Mouse (Mus musculus) MN1 (cell line): ENCODE measurements around the gene BC107364.
"Not testable (repeated sequence)": the region's sequence is repeated elsewhere in the genome, so short reads cannot be mapped to it uniquely, and the experiment has no call there.

Source experiments
- DNase-seq: peaks from one replicate; pipeline ENCODE4 v3.0.0-alpha.2; 2016; ENCODE audit warnings: low spot score

BC107364 gene

DNA sequence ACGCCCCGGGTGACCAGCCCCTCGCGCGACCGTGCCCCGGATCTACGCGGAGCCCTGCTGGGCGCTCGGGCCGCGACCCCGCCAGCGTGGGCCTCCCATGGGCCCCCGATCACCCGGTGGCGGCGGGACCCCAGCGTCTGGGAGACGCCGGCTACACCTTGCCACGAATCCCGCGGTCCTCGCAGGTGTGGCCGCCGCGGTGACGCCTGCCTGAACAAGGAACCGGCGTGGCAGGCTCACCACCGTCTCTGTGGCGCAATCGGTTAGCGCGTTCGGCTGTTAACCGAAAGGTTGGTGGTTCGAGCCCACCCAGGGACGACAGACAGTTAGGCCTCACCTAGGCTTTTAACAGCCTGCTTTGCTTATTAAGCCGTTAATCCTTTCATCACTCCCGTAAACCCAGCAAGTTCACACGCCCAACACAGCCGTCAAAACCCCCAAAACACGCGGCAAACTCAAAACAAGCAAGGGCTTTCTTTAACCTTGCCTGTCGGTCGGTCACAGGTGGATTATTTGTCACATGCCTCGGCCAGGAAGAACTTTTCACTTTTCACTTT, 847 bp downstream of the BC107364 start:
- DNase-seq, result not testable (repeated sequence)

DNA sequence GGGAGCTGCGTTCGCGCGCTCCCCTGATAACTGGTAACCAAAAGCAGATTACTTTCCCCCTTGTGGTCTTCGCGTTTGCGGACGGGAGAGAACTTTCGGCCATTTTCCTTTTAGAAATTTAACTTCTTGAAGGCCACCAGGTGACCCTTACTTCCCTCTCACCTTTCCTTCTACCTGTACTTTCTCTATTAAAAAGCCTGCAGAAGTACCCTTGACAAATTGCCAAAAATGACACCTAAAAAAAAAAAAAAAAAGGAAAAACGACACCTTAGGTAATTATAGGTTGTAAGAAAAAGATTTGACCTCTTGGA, 1.6 kb downstream of the BC107364 start:
- not testable (repeated sequence) for DNase-seq

DNA sequence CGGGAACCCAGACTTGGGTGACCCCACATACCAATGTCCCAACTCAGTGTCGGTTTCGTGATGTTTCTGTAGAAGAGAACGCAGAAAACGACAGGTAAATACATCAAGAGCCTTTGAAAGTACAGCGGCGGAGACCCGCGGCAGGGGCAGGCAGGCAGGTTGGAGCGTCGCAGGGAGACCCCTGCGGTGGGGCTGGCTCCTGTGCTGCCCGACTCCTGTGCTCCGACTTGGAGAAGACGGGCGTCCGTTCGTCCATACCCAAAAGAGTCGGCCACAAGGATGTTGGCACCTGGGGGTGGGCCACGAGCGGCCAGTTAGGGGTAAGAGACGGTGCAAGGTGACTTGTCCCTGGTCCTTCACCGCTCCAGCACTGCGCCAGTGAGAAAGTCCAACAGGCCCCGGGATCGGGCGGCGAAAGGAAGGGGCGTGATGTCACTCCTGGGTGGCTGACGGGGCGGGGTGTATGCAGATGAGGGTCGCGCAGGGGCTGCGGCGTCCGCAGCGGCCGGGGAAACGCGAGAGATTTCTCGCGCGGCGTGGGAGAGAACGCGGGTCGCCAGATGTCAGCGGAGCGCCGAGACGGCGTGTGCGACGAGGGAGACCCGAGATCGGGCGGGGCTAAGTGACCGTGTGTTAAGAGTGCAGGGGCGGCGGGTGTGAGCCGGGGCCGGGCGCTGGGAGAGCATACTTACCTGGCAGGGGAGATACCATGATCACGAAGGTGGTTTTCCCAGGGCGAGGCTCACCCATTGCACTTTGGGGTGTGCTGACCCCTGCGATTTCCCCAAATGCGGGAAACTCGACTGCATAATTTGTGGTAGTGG, 2.1 kb downstream of the BC107364 start:
- not testable (repeated sequence) for DNase-seq

DNA sequence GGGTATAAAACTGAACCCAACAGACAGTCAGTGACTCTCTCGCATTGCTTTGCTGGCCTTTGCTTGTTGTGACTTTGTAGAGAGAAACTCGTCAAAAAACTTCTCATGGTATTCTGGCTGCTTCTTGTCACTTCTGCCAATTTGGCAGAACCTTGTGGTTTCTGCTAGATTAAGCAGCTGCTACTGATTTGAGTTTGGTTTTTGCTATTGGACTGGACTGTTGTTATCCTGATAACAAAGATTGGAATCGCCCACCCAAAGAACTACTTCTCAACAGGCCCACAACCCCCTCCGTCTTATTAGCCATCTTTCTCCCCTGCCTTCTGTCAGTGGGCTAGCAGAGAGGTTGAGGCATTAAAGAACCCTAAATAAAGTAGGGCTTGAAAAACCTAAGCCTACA, 6.7 kb downstream of the BC107364 start:
- no peak for DNase-seq

DNA sequence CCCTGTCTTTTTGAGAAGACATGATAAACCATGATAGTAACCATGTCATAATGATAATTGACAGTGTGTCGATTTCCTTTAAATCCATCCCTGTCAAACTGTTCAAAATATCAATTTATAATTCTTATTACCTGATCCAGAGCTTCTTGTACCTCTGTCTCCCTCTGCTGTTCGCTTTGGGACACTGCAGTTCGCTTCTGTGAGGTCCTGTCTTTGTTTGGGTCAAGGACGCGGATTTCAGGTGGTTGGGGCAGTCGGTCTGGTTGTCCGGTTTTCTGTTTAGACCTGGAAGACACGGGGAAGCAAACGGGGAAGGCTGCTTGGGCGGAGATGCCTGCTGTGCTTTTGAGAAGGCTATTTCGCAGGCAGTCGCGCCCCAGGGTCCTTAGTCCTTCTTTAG, 11.5 kb downstream of the BC107364 start:
- DNase-seq, result peak; percentile 89

DNA sequence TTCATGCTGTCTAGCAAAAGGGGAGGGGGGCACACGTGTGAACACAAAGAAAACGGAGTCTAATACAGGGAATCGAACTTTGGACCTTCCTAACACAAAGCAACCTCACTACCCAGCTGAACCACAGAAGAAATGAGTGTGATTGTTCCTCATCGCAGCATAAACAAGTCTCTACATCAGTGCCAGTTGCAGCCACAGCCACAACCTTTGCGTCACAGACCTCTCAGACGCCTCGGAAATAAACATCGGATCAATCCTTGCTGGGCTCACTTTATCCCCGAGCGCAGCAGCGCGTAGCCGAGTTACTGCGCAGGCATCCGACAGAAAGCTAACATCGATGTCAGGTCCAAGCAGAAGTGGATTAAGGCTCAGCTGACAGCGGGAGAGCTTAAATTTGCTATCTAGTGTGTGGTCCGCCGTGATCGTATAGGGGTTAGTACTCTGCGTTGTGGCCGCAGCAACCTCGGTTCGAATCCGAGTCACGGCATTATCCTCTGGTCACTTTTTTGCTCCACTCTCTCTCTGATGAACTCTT, 16.5 kb downstream of the BC107364 start:
- DNase-seq, result peak; percentile 78

DNA sequence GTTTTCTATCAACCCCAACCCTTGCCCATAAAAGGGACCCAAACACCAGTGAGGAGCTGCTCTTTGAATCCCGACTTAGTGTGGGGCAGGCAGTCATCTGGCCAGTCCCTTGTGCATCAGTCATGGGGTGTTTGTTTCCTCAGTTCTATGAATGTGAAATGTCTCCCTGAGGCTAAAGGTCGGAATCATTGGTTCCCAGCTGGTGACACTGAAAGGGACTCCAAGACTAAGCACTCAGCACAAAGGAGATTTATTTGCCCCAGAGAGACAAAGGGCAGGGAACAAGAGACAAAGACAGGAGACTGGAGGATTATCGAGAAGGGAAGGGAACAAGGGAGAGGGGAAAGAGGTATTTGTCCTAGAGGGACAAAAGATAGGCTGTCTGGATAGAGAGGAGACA, 19.9 kb downstream of the BC107364 start:
- DNase-seq, result no peak

DNA sequence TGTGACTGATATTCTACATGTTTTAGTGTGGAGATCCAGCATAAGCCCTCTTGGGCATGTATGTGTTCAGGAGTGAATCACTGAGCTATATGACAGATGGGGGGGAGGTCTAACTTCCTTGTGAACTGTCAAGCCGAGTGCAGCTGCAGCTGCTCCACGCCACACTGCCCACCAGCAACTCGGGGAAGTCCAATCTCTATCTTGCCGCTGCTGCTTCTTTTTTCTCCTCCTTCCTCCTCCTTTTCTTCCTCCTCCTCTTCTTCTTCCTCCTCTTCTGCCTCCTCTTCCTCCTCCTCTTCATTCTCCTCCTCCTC, 22.3 kb downstream of the BC107364 start:
- no peak for DNase-seq

DNA sequence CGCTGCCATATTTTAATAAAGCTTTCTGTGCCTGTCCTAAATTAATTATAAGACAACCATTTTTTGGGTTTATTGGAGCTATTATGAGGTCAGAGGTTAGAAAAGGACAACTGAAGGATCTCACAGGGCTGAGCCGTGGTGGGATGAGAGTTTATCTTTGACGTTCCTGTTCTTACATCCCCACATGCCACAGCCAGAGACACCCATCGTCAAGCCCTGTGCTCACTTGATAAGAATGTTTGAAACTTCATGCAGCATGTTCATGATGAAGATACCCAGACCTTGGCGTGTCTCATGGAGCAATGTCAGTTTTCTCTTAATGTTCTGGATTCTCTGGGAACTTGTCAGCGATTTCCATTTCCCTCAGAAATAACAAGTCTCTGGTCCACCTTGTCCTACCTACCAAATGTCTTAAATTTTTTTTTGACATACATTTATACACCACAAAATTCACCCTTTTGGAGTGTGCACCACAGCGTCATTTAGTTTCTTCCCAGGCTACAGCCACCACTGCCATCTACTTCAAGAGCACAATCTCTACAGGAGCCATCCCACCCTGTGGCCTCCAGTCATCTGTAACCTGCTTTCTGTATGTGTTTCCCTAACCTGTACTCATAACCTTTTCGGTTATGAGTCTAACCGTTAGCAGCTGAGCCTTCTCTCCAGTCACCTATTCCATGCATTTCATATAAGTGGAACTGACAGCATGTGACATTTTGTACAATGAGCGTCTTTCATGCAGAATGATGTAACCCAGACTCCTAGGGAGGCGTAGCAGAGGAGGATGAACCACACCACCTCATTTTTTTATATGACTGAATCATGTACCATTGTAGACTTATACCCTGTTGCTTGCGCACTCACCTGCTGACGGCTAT, 22.9 kb downstream of the BC107364 start:
- DNase-seq, result no peak

DNA sequence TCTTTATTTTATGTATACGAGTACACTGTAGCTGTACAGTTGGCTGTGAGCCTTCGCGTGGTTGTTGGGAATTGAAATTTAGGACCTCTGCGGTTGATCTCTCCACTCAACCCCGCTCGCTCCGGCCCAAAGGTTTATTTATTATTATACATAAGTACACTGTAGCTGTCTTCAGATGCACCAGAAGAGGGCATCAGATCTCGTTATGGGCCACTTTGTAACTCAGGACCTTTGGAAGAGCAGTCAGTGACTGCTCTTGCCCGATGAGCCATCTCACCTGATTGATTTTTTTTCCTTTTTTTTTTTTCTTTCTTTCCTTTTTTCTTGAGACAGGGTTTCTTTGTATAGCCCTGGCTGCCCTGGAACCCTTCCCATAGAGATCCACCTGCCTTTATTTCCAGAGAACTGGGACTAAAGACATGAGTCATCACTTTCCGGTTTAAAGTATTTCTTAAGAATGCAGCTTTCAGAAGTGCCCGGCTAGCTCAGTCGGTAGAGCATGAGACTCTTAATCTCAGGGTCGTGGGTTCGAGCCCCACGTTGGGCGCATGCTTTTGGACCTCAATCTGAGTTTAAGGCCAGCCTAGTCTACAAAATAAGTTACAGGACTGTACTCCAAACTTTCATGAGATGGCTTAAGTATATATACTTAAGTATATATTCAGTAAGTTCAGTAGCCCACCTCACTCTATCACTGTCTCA, 24.2 kb downstream of the BC107364 start:
- peak; percentile 84 for DNase-seq

DNA sequence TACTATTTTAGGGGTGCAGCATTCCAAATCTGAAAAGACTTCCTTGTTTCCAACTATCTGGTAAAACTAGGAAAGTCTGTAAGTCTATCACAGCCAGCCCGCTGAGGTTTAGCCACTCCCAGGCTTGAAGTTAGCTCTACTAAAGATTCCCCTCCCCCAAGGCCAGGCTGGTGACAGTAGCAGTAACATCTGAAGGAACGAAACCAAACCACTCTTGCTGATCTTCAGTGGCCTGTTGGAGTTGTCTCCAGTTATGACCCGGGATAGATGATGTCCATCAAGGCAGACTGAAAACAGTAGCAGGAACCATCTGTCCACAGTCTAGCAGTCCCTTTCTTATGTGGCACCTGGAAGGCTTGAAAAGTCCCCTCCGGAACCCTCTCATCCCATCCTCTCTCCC, 24.8 kb downstream of the BC107364 start:
- peak; percentile 58 for DNase-seq

DNA sequence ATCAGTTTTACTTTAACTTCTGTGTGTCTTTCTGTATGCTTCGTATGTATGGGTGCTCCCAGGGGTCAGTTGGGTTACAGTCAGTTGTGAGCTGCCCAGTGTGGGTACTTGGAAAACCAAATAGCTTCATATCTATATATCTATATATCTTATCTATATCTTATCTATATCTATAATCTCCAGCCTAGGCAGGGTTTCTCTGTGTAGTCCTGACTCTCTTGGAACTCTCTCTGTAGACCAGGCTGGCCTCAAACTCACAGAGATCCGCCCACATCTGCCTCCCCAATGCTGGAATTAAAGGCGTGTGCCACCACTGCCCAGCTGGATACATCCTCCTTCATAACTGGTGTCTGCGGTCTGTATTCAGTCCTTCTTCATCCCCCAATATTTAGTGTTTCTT, 25.8 kb downstream of the BC107364 start:
- DNase-seq, result no peak

DNA sequence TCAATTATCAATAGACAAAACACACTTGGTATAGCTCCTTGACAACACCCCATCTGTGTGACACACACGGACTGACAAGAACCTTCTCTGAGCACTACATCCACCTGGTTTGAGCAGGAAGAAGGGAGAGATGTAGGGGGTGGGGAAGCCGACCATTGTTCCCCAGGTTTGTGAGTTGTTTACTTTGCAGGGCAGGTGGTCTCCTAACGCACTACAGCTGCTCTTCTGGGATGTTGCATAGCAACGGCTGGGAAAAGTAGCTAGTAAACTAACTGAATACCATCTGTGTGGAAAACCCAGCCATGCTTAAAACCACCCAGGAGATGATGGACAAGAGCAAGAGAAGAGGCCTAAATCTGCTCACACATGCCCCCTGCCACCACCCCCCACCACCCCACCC, 27.7 kb downstream of the BC107364 start:
- not testable (repeated sequence) for DNase-seq

DNA sequence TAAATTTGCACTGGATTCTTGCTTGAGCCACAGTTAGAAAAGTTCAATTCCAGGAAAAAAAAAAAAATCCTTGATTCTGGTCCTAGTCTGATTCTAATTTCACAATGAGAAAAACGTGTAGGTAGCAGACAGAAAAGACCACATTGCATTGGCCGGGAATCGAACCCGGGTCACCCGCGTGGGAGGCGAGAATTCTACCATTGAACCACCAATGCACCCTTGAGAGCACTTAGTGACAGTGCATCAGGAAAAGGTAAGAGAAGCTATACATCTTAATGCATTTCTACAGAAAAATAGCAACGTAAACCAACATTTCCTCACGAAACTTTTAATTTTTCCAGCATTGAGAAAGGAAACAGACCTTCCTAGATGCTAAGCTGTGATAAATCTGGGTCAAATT, 28.2 kb downstream of the BC107364 start:
- DNase-seq, result peak; percentile 63

DNA sequence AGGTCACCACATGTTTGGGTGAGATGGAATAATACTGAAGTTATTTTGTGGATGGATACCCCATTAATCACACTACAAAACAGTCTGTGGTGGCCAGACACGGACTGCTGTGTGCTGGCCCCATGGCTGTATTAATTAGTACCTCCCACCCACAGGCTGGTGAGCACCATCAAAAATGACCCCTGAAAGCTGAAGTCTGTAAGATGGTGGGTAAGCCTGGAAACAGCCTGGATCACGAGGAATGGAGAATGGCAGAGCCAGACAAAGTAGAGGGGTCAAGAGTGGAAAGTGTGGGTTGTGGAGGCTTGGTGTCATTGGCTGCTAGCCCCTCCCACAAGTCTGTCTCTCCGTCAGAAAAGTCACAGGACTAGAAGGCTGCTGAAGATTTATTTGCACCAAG, 31.3 kb downstream of the BC107364 start:
- DNase-seq, result no peak

DNA sequence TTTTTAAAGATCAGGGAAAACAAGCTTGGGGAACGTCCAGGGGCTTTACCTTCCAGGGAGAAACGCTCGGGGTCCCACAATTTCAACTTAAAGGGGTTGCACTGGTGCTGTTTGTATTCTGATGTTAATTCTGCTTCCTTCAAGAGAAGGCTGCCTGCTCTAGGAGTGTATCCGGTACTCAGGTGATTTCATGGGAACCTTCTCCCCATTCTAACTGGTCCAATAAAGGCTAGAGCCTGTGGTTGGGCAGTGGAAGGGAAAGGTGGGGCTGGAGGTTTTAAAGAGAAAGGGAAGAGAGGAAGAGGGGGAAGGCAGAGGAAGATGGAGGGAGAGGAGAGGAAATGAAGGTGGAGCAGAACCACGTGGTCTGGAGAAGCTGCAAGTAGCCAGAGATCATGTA, 33.2 kb downstream of the BC107364 start:
- not testable (repeated sequence) for DNase-seq

DNA sequence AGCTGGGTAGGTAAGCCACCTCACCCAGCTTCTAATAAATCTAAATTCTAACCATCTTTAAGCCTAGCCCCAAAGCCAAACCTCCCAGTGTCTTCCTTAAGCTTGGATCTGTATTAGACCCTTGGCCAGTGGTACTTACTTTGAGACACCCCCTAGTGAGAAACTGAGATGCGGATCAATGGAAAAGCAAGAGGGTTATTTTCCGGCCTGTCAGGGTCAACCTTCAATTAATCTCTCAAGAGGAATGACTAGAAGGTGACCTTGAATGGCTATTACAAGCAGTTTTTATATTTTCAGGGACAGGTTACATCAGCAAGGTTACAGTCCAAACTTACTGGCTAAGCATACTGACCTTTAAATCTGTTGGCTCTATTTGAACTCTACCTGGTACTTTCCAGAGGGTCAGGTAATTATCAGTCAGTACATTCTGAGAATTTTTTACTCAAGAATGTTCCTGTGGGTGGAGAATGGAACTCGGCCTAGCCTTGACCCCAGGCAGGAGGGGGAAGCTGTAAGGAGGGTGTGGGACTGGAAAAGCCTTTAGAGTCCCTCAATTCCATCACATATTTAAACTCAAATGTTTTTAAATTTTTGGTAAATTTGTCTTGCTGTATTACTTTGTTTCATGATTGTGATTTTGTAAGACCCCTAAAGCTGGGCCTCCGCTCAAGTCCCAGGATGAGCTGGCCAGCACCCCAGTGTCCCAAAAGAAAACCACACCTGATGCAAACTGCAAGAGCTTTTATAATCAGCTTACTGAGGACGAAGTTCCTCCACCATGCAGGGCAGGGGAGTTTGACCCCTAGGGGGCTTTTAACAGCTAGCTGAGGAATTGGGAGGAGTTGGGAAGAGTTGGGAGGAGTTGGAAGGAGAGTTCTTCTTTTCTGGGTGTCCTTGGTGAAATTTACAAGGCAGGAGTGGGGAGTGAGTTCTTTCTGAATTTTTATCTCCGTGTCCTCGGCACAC, 34.0 kb downstream of the BC107364 start:
- DNase-seq, result no peak

DNA sequence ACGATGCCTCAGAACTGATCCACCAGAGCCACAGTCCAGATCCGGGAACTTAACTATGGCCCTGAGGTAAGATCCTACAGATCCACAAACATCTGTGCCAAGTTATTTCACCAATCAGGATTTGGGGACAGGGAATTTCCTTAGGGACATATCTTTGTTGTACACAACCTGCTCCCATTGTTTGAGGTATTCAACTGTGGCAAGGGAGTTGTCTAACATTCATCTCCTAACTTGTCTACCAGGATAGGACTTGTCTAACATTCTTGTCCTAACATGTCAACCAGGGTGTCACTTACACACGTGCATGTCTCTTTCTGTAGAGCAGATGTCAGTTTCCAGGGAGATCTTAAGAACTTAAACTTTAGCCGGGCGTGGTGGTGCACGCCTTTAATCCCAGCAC, 35.5 kb downstream of the BC107364 start:
- DNase-seq, result no peak

DNA sequence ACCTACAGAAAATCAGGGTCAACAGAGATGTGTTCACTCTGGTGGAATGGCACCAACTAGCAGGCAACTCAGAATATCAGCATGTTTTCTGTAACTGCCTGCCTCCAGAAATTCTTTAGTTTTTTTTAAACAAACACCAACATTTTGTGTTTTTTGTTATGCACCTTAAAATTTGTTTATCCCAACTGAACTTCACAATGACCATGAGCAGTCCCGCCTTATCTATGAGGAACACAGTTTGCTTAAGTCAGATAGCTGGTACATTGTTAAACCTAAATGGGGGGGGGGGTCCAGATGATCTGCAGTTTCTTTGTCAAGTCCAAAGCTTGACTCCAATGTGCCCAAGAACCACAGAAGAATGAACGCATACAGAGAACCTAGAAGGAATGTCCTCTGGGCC, 36.0 kb downstream of the BC107364 start:
- no peak for DNase-seq

DNA sequence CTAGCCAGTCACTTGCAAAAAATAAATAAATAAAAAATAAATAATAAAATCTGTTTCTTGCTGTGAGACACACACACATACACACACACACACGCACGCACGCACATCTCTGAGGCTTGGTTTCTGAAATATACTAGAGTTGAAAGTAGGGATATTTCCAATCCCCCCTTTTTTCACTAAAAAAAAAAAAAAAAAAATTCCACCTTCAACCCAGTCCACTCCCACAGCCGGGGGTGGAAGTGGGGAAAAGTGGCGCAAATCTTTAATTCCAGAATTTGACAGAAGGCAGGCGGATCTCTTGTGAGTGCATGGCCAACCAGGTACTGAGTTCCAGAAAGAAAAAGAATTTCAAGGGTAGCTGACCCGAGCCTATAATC, 37.2 kb downstream of the BC107364 start:
- no peak for DNase-seq
